Mouse (Mus musculus) megakaryocyte, embryonic 14.5 days (primary cell): ENCODE data around the gene Oxct1.

Source experiments
- FLI1 ChIP-seq: IDR thresholded peaks from 2 replicates; pipeline ENCODE4 v1.6.1; 2012; ENCODE audit warnings: low read length, inconsistent platforms, mixed read lengths
- GATA1 ChIP-seq: IDR thresholded peaks from 3 replicates; pipeline ENCODE4 v1.6.1; 2012; ENCODE audit warnings: mixed read lengths, low read length, inconsistent platforms, borderline replicate concordance

- no peak for TF ChIP-seq FLI1
- no peak for TF ChIP-seq GATA1
These were observed 74.2 kb downstream of the Oxct1 start for GRCm38 (mm10) chr15:4100341-4100921.
